Mouse (Mus musculus): Measurements from ENCODE around the gene Vmn1r116. TPM values are rescaled to one million over a fixed set of nuclear protein-coding genes. Genes with fewer than 3 reads are reported as not detected.
"Not testable (repeated sequence)": the region's sequence is repeated elsewhere in the genome, so short reads cannot be mapped to it uniquely, and the experiment has no call there.

Vmn1r116 gene
- total RNA-seq (2021), result not detected
- long read RNA-seq, experiment 1, result 0 reads
- long read RNA-seq, experiment 2, result 0 reads

DNA sequence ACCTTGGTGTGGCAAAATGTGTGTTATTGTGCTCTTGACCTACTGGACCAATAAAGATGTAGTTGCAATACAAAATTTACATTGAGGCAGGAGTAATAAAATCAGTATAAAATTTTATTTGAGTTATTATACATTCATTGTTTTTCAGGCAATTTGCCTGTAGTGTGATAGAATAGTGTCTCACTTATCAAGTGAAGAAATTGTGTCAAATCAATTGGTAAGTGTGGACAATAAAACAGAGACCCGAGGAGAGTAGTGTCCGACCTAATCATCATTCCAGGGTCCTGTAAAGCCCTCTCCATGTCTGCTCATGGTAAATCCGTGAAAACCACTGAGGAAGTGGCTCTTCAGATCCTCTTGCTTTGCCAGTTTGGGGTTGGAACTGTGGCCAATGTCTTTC, at the start of gene Vmn1r116:
TSS of gene Vmn1r116 (plus strand) at position 301 of the 400 bp plus-strand sequence.
- DNase-seq; intact Hi-C loops (cut with DNase I): not testable (repeated sequence)

DNA sequence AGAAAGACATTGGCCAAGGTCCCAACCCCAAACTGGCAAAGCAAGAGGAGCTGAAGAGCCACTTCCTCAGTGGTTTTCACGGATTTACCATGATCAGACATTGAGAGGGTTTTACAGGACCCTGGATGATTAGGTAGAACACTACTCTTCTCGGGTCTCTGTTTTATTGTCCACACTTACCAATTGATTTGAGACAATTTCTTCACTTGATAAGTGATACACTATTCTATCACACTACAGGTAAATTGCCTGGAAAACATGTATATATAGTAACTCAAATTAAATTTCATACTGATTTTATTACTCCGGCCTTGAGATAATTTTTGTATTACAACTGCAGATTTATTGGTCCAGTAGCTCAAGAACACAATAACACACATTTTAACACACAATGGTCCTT, 27.2 kb upstream of the Vmn1r116 start, which contains the start of gene Vmn1r115:
TSS of gene Vmn1r115 (minus strand) at position 101 of the 400 bp plus-strand sequence.
- DNase-seq; intact Hi-C loops (cut with DNase I): not testable (repeated sequence)

DNA sequence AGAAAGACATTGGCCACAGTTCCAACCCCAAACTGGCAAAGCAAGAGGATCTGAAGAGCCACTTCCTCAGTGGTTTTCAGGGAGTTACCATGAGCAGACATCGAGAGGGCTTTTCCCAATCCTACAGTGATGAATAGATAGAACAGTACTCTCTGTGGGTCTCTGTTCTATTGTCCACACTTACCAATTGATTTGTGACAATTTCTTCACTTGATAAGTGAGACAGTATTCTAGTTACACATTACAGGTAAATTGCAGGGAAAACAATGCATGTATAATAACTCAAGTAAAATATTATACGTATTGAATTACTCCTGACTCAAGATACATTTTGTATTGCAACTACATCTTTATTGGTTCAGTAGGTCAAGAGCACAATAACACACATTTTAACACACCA, 12.0 kb downstream of the Vmn1r116 start, which contains the start of gene Vmn1r117:
TSS of gene Vmn1r117 (minus strand) at position 101 of the 400 bp plus-strand sequence.
- not testable (repeated sequence) for DNase-seq

DNA sequence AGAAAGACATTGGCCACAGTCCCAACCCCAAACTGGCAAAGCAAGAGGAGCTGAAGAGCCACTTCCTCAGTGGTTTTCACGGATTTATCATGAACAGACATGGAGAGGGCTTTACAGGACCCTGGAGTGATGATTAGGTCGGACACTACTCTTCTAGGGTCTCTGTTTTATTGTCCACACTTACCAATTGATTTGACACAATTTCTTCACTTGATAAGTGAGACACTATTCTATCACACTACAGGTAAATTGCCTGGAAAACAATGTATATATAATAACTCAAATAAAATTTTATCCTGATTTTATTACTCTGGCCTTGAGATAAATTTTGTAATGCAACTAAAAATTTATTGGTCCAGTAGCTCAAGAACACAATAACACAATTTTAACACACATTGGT, 40.2 kb downstream of the Vmn1r116 start, which contains the start of gene Vmn1r118:
TSS of gene Vmn1r118 (minus strand) at position 101 of the 400 bp plus-strand sequence.
- DNase-seq; intact Hi-C loops (cut with DNase I): not testable (repeated sequence)

More for the DNA sequence above, 12.0 kb downstream of the Vmn1r116 start, which contains the start of gene Vmn1r117:
- intact Hi-C loops (cut with DNase I), result not testable (repeated sequence)

Other genes with a start within 250 kb of the Vmn1r116 start
- not detected for gene Vmn1r107, start 203.3 kb upstream of the Vmn1r116 start, total RNA-seq (2021)
- not detected for gene Vmn1r111, start 169.0 kb upstream of the Vmn1r116 start, total RNA-seq (2021)
- not detected for gene Gm10668, start 141.6 kb upstream of the Vmn1r116 start, total RNA-seq (2021)
- not detected for gene Vmn1r112, start 101.1 kb upstream of the Vmn1r116 start, total RNA-seq (2021)
- gene Vmn1r113, start 85.0 kb upstream of the Vmn1r116 start, total RNA-seq (2021), result not detected
- not detected for gene Vmn1r114, start 60.1 kb upstream of the Vmn1r116 start, total RNA-seq (2021)
- not detected for gene Vmn1r115, start 27.3 kb upstream of the Vmn1r116 start, total RNA-seq (2021)
- not detected for gene Vmn1r117, start 11.9 kb downstream of the Vmn1r116 start, total RNA-seq (2021)
- gene Vmn1r118, start 40.1 kb downstream of the Vmn1r116 start, total RNA-seq (2021), result not detected
- gene Vmn1r119, start 140.2 kb downstream of the Vmn1r116 start, total RNA-seq (2021), result not detected
- gene Vmn1r120, start 181.5 kb downstream of the Vmn1r116 start, total RNA-seq (2021), result not detected
- not detected for gene Vmn1r121, start 226.3 kb downstream of the Vmn1r116 start, total RNA-seq (2021)

Measured in gastrocnemius, postnatal 36 days (tissue).